Mouse (Mus musculus): ENCODE results near the gene Prph.
"Not testable (repeated sequence)": the region's sequence is repeated elsewhere in the genome, so short reads cannot be mapped to it uniquely, and the experiment has no call there.

The Prph gene

DNA sequence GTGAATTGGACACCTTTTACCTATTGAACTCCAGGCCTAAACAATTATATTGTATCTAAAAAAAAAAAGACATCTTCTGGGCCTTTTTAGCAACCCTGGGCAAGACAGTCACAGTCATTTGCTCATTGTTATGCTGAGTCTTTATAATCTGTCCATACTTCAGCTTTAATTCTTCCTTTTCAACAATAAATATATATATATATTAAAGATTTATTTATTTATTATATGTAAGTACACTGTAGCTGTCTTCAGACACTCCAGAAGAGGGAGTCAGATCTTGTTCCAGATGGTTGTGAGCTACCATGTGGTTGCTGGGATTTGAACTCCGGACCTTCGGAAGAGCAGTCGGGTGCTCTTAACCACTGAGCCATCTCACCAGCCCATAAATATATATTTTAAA, 21.0 kb downstream of the Prph start:
- not testable (repeated sequence) for DNase-seq (ENCODE audit: low spot score)

DNA sequence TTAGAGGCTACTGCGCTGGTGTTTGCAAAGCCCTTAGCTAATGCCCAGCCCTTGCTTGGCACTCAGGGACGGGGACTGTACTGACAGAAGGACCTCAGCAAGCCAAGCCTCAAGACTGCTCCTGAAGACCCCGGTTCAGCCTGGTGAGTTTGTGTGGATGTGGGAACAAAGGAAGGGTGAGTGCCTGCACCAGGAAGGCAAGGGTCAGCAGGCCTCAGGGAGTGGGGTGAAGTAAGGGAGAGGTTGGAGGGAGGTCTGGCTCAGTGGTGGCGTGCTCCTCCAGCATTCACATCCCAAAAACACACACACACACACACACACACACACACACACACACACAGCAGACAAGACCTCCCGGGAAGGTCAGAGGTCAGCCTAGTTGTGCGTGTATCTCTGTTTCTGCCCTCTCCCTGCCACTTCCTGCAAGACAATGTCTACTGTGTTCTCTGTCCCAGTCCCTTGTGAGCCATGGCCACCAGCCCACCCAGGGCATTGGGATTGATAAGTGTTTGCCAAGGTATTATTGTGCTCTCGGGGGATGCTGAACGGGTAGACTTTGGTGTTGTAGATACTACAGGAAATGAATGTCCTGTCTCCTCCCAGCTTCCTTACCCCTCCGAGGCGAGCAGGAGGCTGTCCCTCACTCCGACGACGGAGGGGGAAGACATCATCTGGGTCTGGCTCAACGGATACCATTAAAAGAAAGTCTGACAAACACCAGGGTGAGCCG, 23.4 kb downstream of the Prph start:
- DNase-seq (ENCODE audit: low spot score) = no peak

DNA sequence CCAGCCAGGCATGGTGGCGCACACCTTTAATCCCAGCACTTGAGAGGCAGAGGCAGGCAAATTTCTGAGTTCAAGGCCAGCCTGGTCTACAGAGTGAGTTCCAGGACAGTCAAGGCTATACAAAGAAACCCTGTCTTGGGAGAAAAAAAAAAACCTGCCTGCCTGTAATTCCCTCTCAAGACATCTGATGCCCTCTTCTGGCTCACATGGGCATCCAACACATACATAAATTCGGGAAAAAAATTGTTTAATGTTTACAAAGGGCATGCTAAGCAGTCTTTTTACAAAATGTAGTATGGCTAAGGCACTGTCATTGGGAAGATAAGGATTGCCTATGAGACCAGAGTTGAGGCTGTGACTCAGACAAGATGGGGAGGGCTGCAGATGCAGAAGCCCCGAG, 24.8 kb downstream of the Prph start:
- peak; percentile 20 for DNase-seq (ENCODE audit: low spot score)

DNA sequence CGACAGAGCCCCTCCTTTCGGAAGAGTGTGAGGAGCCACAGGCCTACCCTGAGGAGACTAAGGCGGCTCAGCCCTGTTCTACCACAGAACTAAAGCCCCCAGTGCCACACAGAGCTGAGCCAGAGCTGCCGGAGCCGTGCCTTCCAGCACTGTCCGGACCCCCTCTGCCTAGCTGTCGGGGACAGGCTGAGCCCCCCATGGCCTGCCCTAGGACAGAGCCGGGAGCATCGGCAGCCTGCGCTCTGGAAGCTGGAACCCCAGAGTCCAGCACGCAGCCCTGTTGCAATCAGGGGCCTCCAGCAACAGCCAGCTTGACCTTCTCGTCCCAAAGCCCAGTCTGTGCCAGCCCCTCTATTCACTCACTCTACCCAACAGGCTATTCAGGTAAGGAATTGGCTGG, 27.3 kb downstream of the Prph start:
- DNase-seq (ENCODE audit: low spot score) = no peak

DNA sequence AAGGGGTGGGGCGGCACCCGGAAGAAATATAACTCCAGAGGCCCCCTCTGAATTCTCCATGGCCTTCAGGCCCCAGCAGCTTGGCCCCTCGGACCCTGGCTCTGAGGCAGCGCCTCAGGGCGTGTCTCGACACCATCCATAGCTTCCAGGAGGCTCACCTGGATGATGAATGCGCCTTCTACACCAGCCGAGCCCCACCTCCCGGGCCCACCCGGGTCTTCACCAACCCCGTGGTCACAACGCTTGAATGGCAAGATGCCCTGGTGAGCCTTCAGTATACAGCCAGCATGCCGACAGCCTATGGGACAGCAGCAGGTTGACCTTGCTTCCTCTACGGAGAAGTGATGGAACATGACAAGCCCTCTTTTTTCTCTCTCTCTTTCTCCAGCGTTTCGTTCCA, 27.9 kb downstream of the Prph start:
- no peak for DNase-seq (ENCODE audit: low spot score)

DNA sequence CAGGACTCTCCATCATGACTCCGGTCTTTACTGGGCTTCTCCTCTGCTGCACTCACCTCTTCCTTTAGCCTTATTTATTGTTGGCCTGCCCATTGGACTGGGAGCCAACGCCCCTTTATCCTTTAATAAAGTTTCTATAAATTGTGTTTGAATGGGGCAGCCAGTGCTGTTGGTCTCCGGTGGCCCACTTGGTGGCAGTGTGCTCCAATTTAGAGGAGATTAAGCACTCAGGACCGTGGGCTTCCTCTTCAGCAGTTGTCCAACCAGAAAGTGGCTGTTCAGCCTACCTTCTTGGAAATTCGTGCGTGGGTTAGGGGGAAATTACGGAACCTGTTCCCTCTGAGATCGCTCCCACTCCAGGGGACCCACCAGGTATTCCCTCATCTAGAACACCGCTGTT, 28.3 kb downstream of the Prph start:
- DNase-seq (ENCODE audit: low spot score) = peak; percentile 64

DNA sequence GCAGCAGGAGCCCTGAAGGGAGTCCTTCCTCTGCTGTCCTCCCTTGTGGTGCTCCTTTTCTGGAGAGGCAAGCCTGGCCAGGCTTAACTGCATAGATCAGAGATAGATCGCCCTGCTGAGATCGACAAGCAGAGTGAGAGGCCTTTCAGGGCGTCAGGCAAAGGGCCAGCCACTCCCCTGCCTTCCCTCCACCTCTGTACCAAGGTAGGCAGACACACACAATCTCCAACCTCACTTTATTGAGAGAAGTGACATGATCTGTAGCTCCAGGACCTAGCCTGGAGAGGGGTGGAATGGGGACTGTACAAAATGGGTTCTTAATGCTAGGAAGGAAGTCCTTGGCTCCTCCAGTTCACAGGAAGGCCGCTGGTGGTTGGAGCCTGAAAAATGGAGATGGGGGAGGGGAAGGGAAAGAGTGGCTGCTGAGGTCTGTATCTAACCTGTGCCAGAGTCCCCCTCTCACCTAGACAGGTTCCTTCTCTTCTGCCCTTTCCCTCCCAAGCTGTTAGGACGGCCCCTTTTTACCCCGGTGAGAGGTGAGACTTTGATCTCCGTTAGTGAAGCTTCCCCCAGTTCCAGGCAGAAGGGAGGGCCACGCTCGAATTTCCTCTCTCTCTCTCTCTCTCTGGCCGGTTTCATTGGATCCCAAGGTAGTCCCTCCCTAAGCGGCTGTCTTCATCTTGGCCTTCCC, 29.0 kb downstream of the Prph start:
- no peak for DNase-seq (ENCODE audit: low spot score)

DNA sequence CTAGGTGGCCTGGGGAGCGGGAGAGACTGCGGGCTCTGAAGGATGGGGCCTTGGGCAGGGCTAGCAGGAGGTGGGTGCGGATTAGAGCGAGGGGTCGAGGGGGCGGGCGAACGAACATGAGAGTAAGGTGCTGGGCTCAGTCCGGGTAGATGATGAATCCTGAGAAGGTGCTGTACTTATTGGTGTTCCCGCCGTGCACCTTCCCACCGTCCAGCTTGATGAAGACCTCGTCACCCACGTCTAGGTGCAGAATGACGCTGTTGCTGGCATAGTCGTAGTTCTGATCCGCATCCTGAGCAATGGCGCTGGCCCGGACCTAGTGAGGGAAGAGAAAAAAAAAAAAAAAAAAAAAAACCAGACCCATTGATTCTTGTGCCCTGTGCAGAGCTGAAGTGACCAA, 29.6 kb downstream of the Prph start:
- DNase-seq (ENCODE audit: low spot score) = no peak

DNA sequence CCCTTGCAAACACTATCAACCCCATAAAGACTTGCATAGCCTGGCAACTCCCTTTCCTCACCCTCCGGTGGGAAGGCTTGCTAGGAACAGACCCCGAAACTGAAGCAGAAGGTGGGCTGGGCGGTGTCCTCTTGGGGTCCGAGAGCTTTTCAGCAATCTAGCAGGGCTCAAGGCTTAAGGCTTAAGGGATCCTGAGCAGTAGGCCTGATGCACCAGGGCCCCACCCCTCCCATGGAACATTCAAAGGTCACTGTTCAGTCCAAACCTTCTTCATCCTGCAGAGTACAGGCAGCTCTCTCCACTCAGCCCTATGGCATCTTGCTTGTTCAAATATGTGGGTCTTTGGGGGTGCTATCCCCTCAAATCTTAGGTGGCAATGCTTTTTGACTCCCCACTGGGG, 31.0 kb downstream of the Prph start:
- no peak for DNase-seq (ENCODE audit: low spot score)

DNA sequence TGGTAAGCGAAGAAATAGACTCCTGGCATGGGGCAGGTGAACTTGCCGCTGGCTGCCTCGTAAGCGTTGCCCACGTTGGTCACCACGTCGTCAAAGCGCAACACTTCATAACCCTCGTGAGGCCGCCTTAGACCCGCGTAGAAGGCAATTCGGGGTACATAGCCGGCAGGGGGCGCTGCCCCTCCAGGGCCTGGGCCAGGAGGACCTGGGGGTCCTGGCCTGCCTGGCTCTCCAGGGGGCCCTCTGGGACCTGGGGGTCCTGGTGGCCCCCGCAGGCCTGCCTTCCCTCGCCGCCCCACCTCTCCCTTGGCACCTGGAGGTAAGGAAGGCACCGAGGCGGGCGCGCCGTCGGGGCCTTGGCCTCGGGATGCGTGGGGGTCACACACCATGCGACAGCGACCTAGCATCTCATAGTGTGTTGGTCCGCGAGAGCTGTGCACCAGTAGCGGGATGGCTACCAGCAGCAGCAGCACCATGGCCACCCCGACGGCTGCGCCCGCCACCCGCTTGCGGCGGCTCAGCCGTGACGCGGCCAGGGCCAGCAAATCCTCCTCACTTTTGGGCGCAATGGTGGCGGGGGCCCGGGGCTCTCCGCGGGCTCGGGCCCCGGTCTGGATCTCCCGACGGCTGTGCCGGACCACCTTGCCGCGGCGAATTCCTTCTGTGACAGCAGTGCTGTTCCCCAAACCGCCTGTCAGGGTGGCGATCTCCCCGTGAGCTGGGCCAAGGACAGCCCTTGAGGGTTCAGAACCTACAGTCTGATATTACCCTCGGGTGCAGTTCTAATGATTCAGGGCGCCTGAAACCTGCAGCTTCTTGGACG, 32.5 kb downstream of the Prph start, which contains the start of gene C1ql4:
Gene C1ql4 (minus strand): TSS at position 565 of the 823 bp plus-strand sequence.
- DNase-seq (ENCODE audit: low spot score) = no peak

DNA sequence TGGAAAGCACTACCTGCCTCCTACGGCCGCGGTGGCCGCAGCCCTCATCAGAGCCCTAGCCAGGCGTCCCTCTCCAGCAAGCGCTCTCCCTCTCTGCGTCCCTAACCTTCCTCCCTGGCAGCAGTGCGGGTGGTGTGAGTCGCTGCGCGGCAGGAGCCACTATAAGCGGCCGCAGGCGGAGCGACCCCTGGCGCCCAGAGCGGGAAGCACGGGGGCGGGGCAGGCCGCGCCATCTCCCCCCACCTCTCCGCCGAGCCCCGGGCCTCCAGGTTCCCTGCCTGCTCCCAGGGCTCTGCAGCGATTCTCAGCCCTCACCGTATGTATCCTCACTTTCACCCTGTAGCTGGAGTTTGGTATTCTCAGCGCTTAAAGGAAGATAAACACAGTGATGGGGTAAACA, 33.3 kb downstream of the Prph start:
- no peak for DNase-seq (ENCODE audit: low spot score)

DNA sequence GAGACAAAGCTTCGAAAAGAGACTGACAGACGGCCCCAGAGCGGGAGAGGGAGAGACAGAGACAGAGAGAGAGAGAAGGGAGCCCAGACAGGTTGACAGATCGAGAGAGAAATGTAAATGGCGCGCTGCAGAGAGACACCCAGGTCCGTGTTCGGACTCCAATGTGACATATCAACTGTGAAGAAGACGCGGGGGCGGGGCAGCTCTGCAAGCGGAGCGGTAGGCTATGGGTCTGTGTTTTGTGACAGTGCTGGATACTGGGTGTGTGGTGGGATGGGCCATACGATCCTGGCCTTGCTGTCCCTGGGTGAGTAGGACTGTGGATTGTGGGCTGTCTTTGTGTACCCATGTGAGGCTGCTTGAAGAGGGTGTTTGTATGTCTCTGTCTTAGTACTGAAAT, 34.1 kb downstream of the Prph start:
- no peak for DNase-seq (ENCODE audit: low spot score)

DNA sequence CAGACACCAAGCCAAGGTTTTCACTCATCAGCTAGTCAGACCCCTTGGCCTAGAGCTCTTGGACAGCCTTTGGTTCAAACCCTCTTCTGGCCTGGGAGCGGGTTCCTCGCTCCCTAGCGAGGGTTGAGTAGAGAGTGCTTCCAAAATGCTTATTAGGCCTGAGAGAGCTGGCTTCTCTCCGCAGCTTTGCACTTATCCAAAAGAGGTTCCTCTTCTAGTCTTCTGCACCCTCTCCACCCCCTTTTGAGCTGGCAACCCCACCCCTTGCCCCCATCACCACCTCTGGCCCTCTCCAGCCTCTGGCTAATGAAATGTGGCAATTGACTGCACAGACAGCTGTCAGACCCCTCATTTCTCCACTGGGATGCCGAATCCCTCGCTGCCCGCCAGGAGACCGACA, 37.9 kb downstream of the Prph start, which contains the start of gene Dnajc22:
Gene Dnajc22 (plus strand): TSS at position 301 of the 400 bp plus-strand sequence.
- no peak for DNase-seq (ENCODE audit: low spot score)

DNA sequence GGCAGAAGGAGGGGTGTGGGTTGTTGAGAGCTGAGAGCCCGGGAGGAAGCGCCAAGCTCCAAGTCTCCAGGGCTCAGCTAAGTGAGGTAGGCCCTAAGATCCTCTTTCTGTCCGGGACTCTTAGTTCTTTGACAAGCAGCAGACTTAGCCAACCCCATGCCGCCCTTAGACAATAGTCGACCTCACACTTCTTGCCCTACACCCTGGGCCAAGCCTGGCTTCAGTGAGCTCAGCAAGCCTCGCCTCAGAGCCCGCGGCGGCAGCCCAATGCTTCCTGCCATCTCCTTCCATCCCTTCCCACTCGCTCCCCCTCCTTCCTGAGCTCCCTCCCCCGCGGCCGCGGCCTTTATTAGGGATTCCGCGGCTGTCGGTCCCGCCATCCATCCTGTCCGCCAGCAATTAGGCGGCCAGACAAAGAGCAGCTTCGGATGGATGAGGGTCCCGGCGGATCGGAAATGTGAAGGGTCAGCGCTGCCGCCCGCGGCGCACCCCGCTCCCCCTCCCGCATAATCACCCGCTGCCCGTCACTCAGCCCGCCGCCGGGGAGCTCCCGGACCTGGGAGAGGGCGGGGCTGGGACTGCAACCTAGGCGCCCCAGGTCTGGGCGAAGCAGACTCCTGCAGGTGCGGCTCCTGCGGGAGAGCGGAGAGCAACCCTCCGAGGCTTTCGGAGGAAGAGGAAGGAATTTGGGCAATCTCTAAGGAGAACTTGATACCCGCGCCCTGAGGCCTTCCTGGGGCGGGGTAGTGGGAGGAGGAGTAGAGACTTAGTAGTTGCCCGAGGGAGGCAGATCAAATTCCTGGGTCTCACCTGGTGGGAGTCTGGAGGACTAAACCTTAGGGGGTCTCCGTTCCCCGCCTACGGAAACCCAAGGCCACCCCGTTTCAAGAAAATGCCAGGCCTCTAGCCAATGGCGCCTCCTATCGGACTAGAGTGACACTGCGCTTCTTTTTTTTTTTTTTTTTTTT, 38.6 kb downstream of the Prph start:
- no peak for DNase-seq (ENCODE audit: low spot score)

DNA sequence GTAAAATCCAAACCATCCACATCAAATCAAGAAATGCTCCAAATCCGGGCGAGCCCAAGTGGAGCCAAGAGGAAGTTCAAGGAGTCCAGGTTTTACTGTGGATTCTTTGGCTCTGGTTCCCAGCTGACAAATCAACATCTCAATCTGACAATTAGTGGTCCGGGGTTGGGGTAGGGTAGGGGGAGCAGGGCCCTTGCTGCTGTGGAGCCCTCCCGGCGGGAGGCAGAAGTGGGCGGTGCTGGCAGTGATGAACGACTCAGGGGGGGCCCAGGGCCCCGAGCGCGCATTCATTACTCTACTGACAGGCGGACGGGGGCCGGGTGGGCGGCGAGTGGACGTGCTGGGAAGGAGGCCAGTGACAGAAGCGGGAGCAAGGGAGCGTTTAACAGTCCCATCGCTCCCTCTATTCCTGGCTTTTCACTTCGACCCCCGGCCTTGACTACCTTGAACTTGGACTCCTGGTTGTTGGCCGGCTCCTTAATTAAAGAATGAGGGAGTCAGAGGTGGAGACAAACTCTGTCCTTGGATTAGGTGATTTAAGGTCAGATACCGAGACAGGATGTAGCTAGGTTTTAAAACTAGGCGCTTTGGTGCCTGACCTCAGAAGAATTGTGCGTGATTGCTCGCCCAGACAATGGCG, 39.8 kb downstream of the Prph start:
- no peak for DNase-seq (ENCODE audit: low spot score)

DNA sequence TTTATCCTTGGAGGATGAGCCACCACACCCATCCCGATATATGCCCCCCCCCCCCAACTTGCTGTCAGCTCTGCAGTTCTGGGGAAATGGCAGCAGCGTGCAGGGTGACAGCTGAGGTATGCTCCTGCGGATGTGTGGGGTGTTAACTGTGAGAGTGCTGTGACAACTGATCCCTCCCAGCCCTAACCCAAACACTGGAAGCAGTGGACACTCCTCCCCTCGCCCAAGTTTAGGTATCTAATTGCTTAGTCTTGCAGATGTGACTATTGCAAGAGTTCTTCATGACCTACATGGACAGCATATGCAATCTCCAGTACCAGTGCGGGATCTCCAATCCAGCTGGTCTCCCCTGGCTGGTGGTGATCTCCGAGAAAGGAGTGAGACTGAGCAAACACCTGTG, 40.4 kb downstream of the Prph start:
- DNase-seq (ENCODE audit: low spot score) = no peak

DNA sequence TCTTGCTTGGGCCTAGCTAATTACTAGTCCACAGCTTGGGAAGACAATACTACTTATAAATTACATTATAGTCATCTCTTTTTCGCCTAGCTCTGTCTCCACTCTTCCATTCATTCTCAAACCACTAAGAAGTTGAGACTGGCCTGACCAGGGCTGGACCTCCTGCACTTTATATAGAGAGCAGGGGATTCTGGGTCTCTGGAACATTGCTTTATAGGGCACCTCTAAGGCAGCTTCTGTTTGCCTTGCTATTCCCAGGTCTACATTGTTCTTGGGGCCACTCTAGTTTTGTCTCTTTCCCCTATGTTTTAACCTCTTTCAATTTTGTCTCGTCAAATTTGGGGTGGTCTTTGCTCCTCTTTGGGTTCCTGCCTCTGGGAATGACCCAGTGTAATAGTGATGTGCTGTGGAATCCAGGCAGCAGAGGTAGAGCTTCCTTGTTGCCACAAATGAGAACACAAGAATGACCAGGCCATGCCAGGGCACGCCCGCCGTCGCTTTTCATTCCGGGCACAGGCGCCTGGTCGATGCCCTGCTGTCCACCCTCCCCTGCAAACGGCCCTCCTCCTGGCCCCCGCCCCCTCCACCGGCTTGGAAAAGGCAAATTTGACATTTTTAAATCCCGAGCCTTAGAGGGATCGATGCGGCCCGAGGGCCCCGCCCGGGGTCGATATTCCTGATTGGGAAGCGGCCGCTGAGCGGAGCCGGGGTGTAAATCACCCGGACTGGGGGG, 41.3 kb downstream of the Prph start:
- no peak for DNase-seq (ENCODE audit: low spot score)

DNA sequence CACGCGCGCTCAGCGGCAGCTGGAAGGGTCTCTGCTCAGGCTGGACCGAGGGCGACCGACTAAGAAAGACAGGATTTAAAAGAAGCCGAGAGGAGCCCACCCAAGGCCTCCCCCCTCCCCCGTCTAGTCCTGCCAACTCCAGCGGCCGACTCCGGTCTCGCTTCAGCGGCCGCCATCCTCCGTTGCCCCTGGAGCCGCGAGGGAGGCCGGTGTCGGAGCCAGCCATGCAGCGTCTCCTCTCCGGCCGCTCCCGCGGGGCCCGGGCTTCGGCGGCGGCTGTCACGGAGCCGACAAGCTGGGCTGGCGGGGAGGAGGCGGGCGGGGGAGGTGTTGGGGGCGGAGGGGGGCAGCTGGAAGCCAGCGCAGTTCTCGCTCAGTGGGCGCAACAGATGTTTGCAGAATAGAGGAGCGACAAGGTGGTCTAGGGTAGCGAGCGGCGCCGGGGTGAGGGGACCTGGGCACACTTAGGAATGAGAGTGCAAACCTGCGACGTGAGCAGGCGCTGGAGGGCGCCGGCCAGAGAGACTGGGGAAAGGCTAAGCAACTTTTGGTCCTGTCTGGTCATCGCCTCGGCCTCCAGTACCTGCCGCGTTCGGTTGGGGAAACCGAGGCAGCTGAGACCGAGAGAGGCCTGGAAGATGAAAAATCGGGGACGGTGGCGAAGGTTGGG, 42.0 kb downstream of the Prph start:
- no peak for DNase-seq (ENCODE audit: low spot score)

DNA sequence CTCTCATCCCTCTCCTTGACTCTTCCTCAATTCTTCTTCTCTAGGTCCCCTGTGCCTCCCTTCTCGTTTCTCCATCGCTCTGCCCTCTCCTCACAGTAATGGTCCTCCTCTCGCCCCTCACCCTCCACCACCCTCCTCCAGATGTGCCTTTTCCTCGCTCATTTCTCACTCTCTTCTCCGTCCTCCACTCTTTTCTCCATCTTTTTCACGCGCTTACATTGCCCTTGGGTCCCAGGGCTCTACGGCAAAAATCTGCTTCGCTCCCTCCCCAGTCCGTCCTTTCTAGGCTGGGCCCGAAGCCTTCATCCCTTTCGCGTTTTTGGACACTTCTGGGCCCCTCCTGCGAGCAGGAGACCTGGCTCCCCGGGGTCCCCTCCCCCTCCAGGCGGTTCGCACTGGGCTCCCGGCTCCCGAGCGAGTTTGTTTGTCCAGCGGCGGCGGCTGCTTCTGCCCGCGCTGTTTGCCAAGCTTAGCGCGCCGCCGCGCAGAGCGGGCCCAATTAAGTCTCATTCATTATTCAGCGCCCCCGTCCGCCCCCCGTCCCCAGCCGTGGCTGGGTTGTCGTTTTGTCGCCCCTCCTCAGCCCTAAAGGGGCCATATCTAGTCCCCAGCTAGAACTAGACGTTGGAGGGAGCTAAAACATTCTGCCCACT, 43.0 kb downstream of the Prph start:
- DNase-seq (ENCODE audit: low spot score) = no peak

Measured in adipocyte (in vitro differentiated cells).